Mouse (Mus musculus) liver, adult 2 months (tissue): ENCODE results near the gene Pde1b. TPM values are rescaled to one million over a fixed set of nuclear protein-coding genes. Genes with fewer than 3 reads are reported as not detected.
A peak's percentile ranks its signal among the peaks of the same experiment; 100 is the strongest.

Experiments used
- DNase-seq: peaks from one replicate; pipeline ENCODE4 v3.0.0-alpha.2; 2011; ENCODE audit warnings: low read depth, low spot score; ENCODE audit errors: extremely low read depth
- H3K27ac ChIP-seq: fragments of 200-500 bp; replicated peaks from 2 replicates; pipeline ENCODE4 v1.5.1; 2012; ENCODE audit warnings: low read depth, mild to moderate bottlenecking, control low read depth, inconsistent platforms, low read length; ENCODE audit not compliant: insufficient read depth
- H3K27me3 ChIP-seq: fragments of 200-500 bp; 2 replicates; pipeline ENCODE4 v1.6.1; 2012; ENCODE audit warnings: mild to moderate bottlenecking, moderate library complexity, low read length, inconsistent platforms; ENCODE audit not compliant: control insufficient read depth, insufficient read depth
- H3K36me3 ChIP-seq: fragments of 200-500 bp; 2 replicates; pipeline ENCODE4 v1.6.1; 2012; ENCODE audit warnings: low read length, inconsistent platforms; ENCODE audit not compliant: control insufficient read depth, insufficient read depth
- H3K4me1 ChIP-seq: fragments of 200-500 bp; 2 replicates; pipeline ENCODE4 v1.6.1; 2011; ENCODE audit warnings: low read length; ENCODE audit not compliant: control insufficient read depth, insufficient read depth
- H3K4me3 ChIP-seq: fragments of 200-500 bp; 2 replicates; pipeline ENCODE4 v1.5.1; 2011; ENCODE audit warnings: low read depth, mild to moderate bottlenecking, control low read depth, low read length, moderate library complexity; ENCODE audit not compliant: insufficient read depth
- H3K79me2 ChIP-seq: fragments of 200-500 bp; 2 replicates; pipeline ENCODE4 v1.6.1; 2012; ENCODE audit warnings: inconsistent platforms, mild to moderate bottlenecking, low read length, moderate library complexity; ENCODE audit not compliant: control insufficient read depth, insufficient read depth
- H3K9ac ChIP-seq: fragments of 200-500 bp; 2 replicates; pipeline ENCODE4 v1.6.1; 2012; ENCODE audit warnings: low read depth, mild to moderate bottlenecking, control low read depth, inconsistent platforms, low read length
- CTCF ChIP-seq: fragments of 200-500 bp; IDR thresholded peaks from 2 replicates; pipeline ENCODE4 v1.5.1; 2011; ENCODE audit warnings: low read depth, low read length, control low read depth
- POLR2A ChIP-seq: fragments of 200-500 bp; IDR thresholded peaks from 2 replicates; pipeline ENCODE4 v1.6.1; 2011; ENCODE audit warnings: low read length, control low read depth; ENCODE audit not compliant: insufficient read depth; ENCODE audit errors: extremely low read depth
- WGBS: fragments of 180-500 bp; shearing (Covaris S2); methylation state at CpG from one replicate; pipeline ENCODE4 v1.1.7; 2018; 5-methylcytosine and 5-hydroxymethylcytosine counted together
- polyA plus RNA-seq: library from polyadenylated mRNA; depleted of rRNA; stranded (reverse); fragments of >200 nt; gene quantifications from 2 replicates; pipeline ENCODE4 v1.2.3, GENCODE M21; 2012
- total RNA-seq: library from RNA; depleted of rRNA; stranded (reverse); fragments of >200 nt; gene quantifications from 2 replicates; pipeline ENCODE4 v1.2.3, GENCODE M21; 2014

The Pde1b gene
- total and polyA plus RNA-seq, 2 experiments = 0.46 to 1.0 TPM

DNA sequence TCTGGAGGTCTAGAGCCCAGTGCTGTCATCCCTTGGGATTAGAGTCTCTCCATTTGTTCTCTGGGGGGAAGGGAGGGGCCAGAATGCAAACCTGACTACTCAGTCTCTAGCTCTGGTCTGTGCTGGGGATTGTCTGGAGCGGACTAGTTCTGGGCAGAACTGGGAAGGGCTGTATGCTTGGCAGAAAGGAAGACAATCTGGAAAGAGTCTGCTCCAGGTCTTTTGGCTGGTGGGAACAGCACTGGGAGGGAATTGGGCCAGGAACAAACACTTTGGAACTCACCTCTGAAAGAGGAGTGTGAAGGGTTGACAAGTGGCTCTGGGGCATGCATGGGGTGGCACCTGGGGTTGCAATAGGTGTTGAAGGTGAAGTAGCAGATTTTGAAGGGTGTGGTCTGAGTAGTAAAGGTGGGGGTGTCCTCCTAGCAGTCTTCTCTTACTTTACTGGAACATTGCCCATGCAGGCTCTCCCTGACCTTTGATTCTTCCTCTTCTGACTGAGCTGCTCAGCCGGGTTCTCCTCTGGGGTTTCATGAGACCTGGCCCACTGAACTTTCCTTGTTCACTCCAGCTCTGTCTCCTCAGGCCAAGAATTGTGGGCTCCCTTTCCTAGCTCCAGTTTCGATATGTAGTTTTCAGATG lies 19.7 kb downstream of the Pde1b start:
- 57% methylated on average over 3 of the region's 3 CpGs for WGBS
- Histone ChIP-seq H3K27me3 (no peaks in the 10 kb centered on the region), H3K79me2 (no peaks in the 10 kb centered on the region), H3K4me3 (no peak overlapping the region), H3K36me3 (no peaks in the 10 kb centered on the region), H3K9ac (no peak overlapping the region), H3K27ac (no peak overlapping the region), H3K4me1 (no peaks in the 10 kb centered on the region)
- DNase-seq = no peak
- TF ChIP-seq POLR2A = no peak
- no peak for TF ChIP-seq CTCF

DNA sequence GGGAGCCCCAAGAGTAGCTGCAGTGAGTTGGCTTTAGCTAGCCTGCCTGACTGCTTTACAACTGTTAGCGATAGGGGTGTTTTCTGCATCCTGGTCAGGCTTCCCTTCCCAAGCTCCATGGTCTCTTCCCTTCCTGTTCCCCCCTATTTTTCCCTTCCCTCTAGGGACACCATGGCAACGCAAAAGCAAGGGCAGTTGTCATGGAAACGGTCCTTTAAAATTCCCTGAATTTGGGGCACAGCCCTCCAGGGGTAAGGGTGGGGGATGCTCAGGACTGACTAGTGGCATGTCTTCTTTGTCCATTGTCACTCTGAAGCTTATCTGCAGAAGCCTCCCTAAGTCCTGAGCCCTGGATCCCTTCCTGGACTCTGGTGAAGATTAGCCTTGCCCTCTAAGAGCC lies 20.3 kb downstream of the Pde1b start:
- TF ChIP-seq CTCF (no peak), POLR2A (no peak)
- Histone ChIP-seq H3K4me3 (no peak overlapping the region), H3K36me3 (no peaks in the 10 kb centered on the region), H3K79me2 (no peaks in the 10 kb centered on the region), H3K27me3 (no peaks in the 10 kb centered on the region), H3K9ac (no peak overlapping the region), H3K4me1 (no peaks in the 10 kb centered on the region), H3K27ac (no peak overlapping the region)
- 71% methylated on average over 3 of the region's 3 CpGs for WGBS
- DNase-seq = no peak

DNA sequence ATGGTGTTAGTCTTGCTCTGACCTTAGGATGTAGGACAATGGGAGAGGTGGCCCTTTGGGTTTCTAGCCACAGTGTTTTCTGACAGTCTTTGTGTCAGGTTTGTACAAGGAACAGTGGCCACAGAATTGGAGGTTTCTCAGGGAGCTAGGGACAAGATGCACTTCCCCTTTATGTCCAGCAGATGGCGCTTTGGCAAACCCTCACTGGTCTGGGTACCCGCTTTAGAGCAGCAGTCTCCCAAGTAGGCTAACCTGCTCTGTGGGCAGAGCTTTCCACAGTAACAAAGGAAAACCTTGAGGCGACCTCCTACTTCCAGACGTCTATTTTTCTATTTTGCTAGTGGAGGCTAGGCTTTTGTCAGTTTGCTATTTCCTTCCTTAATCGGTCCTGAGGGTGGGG lies 27.5 kb downstream of the Pde1b start:
- no peak overlapping the region for H3K4me3 ChIP-seq
- 10% methylated on average over 5 of the region's 5 CpGs for WGBS
- H3K27me3 ChIP-seq = no peaks in the 10 kb centered on the region
- H3K27ac ChIP-seq = no peak overlapping the region
- H3K36me3 ChIP-seq = no peaks in the 10 kb centered on the region
- TF ChIP-seq CTCF (peak; percentile 86), POLR2A (no peak)
- no peaks in the 10 kb centered on the region for H3K4me1 ChIP-seq
- no peak overlapping the region for H3K9ac ChIP-seq
- no peaks in the 10 kb centered on the region for H3K79me2 ChIP-seq
- peak; percentile 9 for DNase-seq

DNA sequence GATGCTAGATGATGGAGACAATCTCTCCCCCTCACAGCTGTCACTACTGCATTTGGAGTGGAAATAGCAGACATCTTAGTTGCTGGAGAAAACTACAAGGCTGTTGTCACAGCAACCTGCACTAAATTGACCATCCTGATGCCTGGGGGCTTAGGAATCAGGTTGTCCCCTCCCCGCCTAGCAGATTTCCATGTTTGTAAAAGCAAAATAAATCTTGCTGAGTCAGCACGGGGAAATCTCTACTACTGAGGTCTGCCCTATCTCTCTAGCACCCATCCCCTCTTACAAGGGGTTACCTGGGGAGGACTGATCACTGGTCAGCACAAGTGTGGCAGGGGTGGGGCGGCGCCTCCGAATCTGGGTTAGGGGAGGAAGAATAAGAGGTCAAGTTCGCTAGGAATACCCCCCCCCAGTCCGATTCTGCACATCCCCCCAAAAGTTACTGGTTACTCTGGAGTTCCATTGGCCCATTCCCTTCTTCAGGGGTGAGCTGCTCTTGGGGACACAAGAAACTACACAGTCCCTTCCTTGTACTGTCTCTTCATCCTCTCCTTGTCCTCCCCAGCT lies 31.3 kb downstream of the Pde1b start:
- Histone ChIP-seq H3K4me3 (no peak overlapping the region), H3K27ac (no peak overlapping the region), H3K36me3 (no peaks in the 10 kb centered on the region), H3K4me1 (no peaks in the 10 kb centered on the region), H3K9ac (no peak overlapping the region), H3K79me2 (no peaks in the 10 kb centered on the region), H3K27me3 (peaks cover 12% of the 10 kb centered on the region; the same call in 1 of the 2 replicates)
- 68% methylated on average over 7 of the region's 7 CpGs for WGBS
- TF ChIP-seq CTCF (no peak), POLR2A (no peak)
- no peak for DNase-seq

DNA sequence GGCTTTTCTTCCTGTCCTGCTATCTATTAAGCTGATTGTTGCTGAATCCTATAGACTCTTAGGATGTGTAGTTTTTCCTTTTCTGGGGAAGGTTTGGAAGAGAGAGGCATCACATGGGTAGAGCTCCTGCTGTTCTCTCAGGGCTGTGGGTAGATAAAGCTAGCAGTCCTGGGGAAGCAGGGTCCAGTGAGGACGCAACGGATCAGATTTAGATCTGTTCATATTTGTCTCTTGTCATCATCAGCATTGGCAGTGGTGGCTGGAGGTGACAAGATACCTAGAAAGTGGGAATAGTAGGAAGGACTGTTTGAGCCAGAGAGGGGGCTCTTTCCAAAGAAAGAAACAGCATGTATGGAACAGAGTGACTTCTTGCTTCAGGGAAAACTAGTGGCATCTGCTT lies 32.2 kb downstream of the Pde1b start:
- DNase-seq = no peak
- Histone ChIP-seq H3K4me1 (no peaks in the 10 kb centered on the region), H3K27me3 (peaks cover 12% of the 10 kb centered on the region; the same call in 1 of the 2 replicates), H3K9ac (no peak overlapping the region), H3K36me3 (no peaks in the 10 kb centered on the region), H3K4me3 (no peak overlapping the region), H3K27ac (no peak overlapping the region), H3K79me2 (no peaks in the 10 kb centered on the region)
- 75% methylated on average over 2 of the region's 2 CpGs for WGBS
- TF ChIP-seq CTCF = no peak
- no peak for TF ChIP-seq POLR2A

DNA sequence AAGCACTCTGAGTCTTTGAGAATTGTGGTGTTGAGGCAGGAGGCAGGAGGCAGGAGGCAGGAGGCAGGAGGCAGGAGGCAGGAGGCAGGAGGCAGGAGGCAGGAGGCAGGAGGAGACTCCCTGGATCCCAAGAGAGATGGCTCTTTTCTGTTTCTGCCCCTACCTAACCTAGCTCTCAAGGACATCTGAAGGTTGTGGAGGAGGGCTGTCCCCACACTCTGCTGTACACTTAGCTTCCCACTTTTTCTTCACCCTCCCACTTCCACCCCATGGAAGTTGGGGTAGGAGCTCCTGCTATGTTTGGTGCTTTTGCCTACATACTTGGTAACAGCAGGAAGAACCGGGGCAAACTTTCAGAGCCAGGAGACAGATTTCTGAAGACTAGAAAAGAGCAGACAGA lies 33.0 kb downstream of the Pde1b start:
- TF ChIP-seq POLR2A (no peak), CTCF (no peak)
- Histone ChIP-seq H3K9ac (no peak overlapping the region), H3K79me2 (no peaks in the 10 kb centered on the region), H3K4me1 (no peaks in the 10 kb centered on the region), H3K27ac (no peak overlapping the region), H3K36me3 (no peaks in the 10 kb centered on the region), H3K27me3 (peaks cover 12% of the 10 kb centered on the region; the same call in 1 of the 2 replicates), H3K4me3 (no peak overlapping the region)
- WGBS = 70% methylated on average over 1 of the region's 1 CpGs
- no peak for DNase-seq
